Mouse (Mus musculus): ENCODE data around the gene Spata16. TPM values are rescaled to one million over a fixed set of nuclear protein-coding genes. Genes with fewer than 3 reads are reported as not detected.

The Spata16 gene
- polyA plus RNA-seq, 1 experiment from 2014 or later = not detected

DNA sequence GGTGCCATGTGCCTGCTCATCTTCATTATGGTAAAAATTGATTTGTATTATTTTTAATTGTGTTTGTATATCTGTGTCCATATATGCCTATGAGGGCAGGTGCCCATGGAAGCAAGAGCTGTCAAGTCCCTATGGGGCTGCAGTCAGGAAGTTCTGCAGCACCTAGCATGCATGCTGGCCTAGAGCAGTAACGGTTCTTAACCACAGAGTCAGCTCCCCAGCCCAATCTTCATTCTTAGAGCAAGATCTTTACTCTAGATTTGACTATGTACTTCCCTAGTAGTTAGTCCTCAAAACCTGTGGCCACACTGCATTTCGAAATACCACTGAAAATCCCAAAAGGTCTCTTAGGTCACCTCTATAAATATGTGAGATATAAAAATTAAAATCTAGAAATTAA is 113.1 kb downstream of the Spata16 start:
- no peak overlapping the region for H3K4me3 ChIP-seq
- H3K9ac ChIP-seq = no peak overlapping the region
- no peaks in the 10 kb centered on the region for H3K27me3 ChIP-seq
- no peaks in the 10 kb centered on the region for H3K36me3 ChIP-seq
- H3K4me2 ChIP-seq (replicated peaks) = no peak overlapping the region
- H3K9me3 ChIP-seq = no peaks in the 10 kb centered on the region
- H3K4me1 ChIP-seq = no peaks in the 10 kb centered on the region
- no peak overlapping the region for H3K27ac ChIP-seq
- ATAC-seq (ENCODE audit: insufficient number of reproducible peaks, insufficient read depth, low FRiP score, low TSS enrichment) = no peak
- 81% methylated on average over 2 of the region's 2 CpGs for WGBS

DNA sequence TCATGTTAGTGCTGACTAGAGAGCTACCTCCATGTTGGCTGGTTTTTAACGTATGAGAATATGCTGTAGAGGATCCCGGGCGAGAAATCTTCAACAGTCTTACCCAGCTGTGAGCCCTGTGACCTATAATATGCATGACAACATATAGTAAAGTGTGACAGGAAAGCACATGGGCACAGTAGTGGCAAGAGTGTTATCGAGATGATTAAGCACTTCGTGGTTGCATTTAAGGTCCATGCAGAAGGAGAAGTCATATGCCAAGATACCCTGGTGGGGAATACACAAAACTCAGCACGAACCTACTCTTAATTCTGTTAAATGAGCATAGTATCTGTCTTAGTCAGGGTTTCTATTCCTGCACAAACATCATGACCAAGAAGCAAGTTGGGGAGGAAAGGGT is 115.0 kb downstream of the Spata16 start:
- Histone ChIP-seq H3K4me2 (replicated peaks) (no peak overlapping the region), H3K9me3 (no peaks in the 10 kb centered on the region), H3K36me3 (no peaks in the 10 kb centered on the region), H3K4me3 (no peak overlapping the region), H3K27ac (no peak overlapping the region), H3K9ac (no peak overlapping the region), H3K27me3 (no peaks in the 10 kb centered on the region), H3K4me1 (no peaks in the 10 kb centered on the region)
- 87% methylated on average over 6 of the region's 6 CpGs for WGBS
- no peak for ATAC-seq (ENCODE audit: insufficient number of reproducible peaks, insufficient read depth, low FRiP score, low TSS enrichment)

DNA sequence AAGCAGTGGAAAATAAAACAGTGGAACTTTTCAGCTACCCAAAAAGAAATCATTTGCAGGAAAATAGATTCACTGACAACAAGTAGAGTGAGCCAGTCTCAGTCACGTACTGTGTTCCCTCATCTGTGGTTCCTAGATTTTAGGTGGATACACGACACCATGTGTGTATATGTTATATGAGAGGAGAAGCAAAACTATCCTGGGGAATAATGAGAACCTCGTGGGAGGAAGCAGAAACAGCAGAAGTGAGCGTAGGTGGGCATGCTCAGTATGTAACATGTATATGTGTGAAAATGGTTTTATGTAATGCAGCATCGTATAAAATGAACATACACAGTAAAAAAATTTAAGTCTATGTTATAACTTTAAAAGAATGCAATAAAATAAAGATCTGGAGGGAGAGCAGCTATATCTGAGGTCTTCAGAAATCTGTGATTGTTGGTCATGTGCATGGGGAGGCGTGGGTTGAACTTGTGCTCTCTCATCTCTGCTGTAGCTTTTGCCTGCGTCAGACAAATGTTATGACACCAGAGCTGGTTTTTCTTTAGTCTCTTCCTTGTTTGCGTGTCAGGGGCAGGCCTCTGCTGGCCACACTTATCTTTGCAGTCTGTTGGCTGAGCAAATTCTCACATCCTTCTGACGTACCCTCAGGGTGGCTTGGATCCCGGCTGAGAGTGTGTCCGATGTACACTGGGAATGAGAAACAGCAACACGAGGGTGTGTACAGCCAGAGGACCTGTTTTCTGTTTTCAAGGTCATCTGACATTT is 156.1 kb downstream of the Spata16 start:
- Histone ChIP-seq H3K27ac (no peak overlapping the region), H3K9ac (no peak overlapping the region), H3K36me3 (no peaks in the 10 kb centered on the region), H3K27me3 (no peaks in the 10 kb centered on the region), H3K4me1 (no peaks in the 10 kb centered on the region), H3K9me3 (no peaks in the 10 kb centered on the region), H3K4me2 (replicated peaks) (no peak overlapping the region), H3K4me3 (no peak overlapping the region)
- 46% methylated on average over 12 of the region's 12 CpGs for WGBS
- no peak for ATAC-seq (ENCODE audit: insufficient number of reproducible peaks, insufficient read depth, low FRiP score, low TSS enrichment)

DNA sequence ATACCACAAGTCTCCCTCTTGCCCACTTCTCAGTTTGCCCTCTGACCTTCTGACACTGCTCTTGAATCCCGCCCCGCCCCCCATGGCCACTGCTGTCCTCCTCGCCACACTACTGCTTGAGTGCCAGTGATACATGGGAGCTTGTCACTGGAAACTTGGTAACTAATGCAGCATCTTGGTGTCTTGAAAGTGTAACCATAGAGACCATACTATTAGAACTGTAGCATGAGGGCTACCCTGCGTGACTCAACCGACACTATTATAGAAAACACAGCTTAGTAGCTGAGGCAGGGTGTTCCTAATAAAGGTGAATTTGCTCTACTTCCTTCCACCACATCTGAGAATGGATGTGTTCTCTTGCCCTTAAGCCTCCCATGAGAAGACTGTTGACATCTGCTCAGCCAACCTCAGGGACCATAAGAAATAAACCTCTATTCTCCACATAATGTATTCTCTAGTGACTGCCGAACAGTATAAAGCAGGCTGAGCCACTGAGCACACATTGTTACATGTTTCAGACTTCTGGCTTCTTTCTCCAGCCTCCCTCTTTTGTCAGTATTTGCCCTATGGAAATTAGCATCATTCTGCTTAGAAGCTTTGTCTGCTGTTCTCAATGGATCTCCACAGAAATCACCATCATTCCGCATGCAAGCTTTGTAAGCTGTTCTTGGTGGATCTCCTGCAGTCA is 158.6 kb downstream of the Spata16 start:
- Histone ChIP-seq H3K27ac (no peak overlapping the region), H3K27me3 (no peaks in the 10 kb centered on the region), H3K9ac (no peak overlapping the region), H3K4me2 (replicated peaks) (no peak overlapping the region), H3K4me3 (no peak overlapping the region), H3K9me3 (no peaks in the 10 kb centered on the region), H3K4me1 (no peaks in the 10 kb centered on the region), H3K36me3 (no peaks in the 10 kb centered on the region)
- no peak for ATAC-seq (ENCODE audit: insufficient number of reproducible peaks, insufficient read depth, low FRiP score, low TSS enrichment)
- WGBS = 91% methylated on average over 7 of the region's 7 CpGs

DNA sequence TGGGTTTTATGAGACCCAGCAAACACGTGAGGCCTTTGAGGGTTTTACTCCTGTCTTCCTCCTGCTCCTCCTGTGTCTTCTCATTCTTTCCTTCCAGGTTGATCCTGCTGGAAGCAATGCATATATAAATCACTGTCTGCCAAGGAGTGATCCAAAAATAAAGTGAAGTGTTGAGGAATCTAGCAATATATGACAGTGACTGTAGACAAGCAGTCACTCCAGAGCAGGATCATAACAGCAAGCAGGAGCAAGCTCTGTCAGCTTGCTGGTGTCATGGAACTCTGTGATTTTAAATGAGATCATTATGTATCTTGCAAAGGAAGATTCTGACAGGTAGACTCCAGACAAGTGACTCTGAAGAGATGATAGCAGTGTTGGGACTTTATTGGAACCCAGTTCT is 159.5 kb downstream of the Spata16 start:
- H3K4me2 ChIP-seq (replicated peaks) = no peak overlapping the region
- H3K9me3 ChIP-seq = no peaks in the 10 kb centered on the region
- H3K27me3 ChIP-seq = no peaks in the 10 kb centered on the region
- no peak for ATAC-seq (ENCODE audit: insufficient number of reproducible peaks, insufficient read depth, low FRiP score, low TSS enrichment)
- H3K9ac ChIP-seq = no peak overlapping the region
- no peak overlapping the region for H3K4me3 ChIP-seq
- 82% methylated on average over 1 of the region's 1 CpGs for WGBS
- no peaks in the 10 kb centered on the region for H3K4me1 ChIP-seq
- H3K27ac ChIP-seq = no peak overlapping the region
- H3K36me3 ChIP-seq = no peaks in the 10 kb centered on the region

DNA sequence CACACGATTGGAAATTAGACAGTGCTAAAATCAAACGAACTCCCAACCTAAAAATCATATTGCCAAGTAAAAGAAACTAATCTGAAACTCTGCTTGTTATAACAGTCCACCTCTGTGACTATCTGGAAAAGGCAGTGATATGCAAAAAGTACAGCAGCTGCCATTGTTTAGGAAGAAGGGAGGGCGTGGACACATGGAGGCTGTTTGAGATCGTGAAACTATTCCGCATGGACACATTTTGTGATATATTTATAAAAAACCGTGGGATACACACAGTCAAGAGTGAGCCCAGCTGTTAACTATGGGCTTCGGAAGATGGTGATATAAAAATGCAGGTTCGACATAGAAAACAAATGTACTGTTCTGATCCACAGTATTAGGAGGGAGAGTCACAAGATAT is 176.9 kb downstream of the Spata16 start:
- no peak for ATAC-seq (ENCODE audit: insufficient number of reproducible peaks, insufficient read depth, low FRiP score, low TSS enrichment)
- Histone ChIP-seq H3K27me3 (no peaks in the 10 kb centered on the region), H3K36me3 (no peaks in the 10 kb centered on the region), H3K27ac (no peak overlapping the region), H3K4me1 (no peaks in the 10 kb centered on the region), H3K9me3 (no peaks in the 10 kb centered on the region), H3K4me2 (replicated peaks) (no peak overlapping the region), H3K9ac (no peak overlapping the region), H3K4me3 (no peak overlapping the region)
- 83% methylated on average over 8 of the region's 8 CpGs for WGBS

DNA sequence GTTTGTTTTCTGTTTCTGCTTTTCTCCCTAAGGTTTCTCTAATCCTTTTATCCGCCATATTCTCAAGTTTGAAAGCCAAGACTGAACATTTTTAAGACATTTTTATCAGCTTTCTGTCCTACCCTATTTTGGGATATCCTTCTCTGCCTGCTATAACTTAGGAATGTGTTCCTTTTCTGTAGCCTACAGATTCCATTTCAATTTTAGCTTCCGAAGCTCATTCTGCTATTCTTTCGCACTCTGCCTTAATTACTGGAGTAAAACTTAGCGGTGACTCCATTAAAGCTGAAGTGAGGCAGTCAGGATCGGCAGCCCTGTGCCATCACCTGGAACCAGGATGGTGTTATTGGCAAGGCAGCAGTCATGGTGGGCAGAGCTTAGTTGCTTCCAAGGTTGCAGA is 178.3 kb downstream of the Spata16 start:
- H3K27me3 ChIP-seq = no peaks in the 10 kb centered on the region
- ATAC-seq (ENCODE audit: insufficient number of reproducible peaks, insufficient read depth, low FRiP score, low TSS enrichment) = no peak
- no peaks in the 10 kb centered on the region for H3K36me3 ChIP-seq
- no peak overlapping the region for H3K4me2 ChIP-seq (replicated peaks)
- WGBS = 90% methylated on average over 5 of the region's 5 CpGs
- peaks cover 3% of the 10 kb centered on the region; the same call in 1 of the 2 replicates for H3K9me3 ChIP-seq
- H3K4me3 ChIP-seq = no peak overlapping the region
- H3K27ac ChIP-seq = no peak overlapping the region
- no peak overlapping the region for H3K9ac ChIP-seq
- no peaks in the 10 kb centered on the region for H3K4me1 ChIP-seq

DNA sequence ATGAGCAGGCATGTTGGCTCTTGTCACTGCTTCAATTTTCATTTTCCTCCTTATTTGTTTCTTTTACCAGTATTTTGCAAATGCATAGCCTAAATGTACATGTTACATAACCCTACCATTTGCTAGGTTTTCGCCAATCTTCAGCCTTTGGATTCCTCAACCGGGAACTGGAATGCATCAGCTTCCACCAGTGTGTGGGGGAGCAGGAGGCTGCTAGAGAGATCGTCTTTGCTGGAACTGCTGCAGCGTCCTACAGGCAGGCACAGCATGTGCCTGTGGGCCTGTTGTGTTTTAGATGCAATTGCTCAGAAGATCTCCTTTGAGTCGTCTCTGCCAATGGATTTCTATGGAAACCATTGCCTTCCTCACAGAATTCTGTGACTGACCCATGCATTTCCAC is 182.0 kb downstream of the Spata16 start:
- Histone ChIP-seq H3K4me2 (replicated peaks) (no peak overlapping the region), H3K9me3 (peaks cover 3% of the 10 kb centered on the region; the same call in 1 of the 2 replicates), H3K4me3 (no peak overlapping the region), H3K27ac (no peak overlapping the region), H3K9ac (no peak overlapping the region), H3K4me1 (no peaks in the 10 kb centered on the region), H3K27me3 (no peaks in the 10 kb centered on the region), H3K36me3 (no peaks in the 10 kb centered on the region)
- no peak for ATAC-seq (ENCODE audit: insufficient number of reproducible peaks, insufficient read depth, low FRiP score, low TSS enrichment)
- 52% methylated on average over 5 of the region's 5 CpGs for WGBS

DNA sequence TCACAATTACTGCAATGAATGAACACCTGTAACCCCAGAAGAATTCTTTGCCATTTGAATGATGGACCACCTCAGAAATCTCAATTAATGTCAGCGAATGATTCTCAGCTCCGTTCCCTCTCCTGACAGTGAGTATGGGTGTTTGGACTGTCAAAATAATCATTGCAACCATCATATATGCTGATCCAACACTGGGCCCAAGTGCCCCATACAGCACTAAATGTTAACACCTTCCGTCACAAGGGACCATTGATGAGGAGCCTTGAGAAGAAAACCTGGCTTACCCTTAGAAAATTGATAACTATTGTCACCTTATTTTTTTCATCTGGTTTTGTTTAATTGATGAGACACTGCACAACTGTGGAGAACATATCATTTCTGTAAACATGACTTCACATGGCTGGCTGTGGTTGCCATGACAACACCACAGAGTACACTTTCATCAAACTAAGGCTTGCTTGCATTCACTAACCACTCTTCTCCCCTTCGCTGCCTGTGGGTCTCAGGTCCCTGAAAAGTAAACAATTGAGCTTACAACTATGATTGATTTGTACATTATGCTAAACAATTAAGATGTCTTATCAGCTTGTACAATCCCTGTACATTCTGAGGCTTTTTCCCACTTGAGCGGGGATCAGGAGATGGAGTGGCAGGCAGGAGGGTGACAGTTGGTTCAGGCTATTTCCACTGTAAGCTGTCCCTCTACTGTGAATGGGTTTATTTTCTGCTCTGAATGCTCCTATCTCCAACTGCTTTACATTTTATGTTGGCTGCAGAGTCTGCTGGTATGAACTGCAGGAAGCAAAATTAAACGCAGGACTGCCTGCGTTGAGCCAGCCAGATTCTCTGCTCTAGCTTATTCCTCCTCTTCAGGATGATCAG is 189.8 kb downstream of the Spata16 start:
- Histone ChIP-seq H3K27ac (no peak overlapping the region), H3K36me3 (no peaks in the 10 kb centered on the region), H3K4me1 (no peaks in the 10 kb centered on the region), H3K9ac (no peak overlapping the region), H3K27me3 (no peaks in the 10 kb centered on the region), H3K4me3 (no peak overlapping the region), H3K9me3 (no peaks in the 10 kb centered on the region), H3K4me2 (replicated peaks) (no peak overlapping the region)
- no peak for ATAC-seq (ENCODE audit: insufficient number of reproducible peaks, insufficient read depth, low FRiP score, low TSS enrichment)
- 84% methylated on average over 7 of the region's 7 CpGs for WGBS

DNA sequence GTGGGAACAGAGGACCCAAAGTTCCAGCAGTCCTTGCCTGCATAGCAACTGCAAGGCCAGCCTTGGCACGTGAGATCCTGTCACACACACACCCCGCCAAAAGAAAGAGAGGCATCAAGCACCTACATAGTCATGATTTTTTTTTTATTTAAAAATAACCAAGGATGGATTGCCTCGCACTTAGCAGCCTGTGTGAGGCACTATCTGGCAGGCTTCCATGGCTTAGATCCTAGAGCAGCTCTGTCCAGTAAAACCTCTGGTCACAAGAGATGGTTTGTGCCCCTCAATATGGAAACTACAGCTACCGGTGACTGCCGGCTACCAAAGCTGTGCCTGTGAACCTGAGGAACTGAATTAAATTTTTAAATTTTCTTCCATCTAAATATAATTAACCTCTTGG is 195.5 kb downstream of the Spata16 start:
- H3K27ac ChIP-seq = no peak overlapping the region
- 92% methylated on average over 5 of the region's 5 CpGs for WGBS
- no peaks in the 10 kb centered on the region for H3K9me3 ChIP-seq
- H3K4me1 ChIP-seq = no peaks in the 10 kb centered on the region
- H3K36me3 ChIP-seq = no peaks in the 10 kb centered on the region
- no peak overlapping the region for H3K4me2 ChIP-seq (replicated peaks)
- no peaks in the 10 kb centered on the region for H3K27me3 ChIP-seq
- no peak for ATAC-seq (ENCODE audit: insufficient number of reproducible peaks, insufficient read depth, low FRiP score, low TSS enrichment)
- no peak overlapping the region for H3K9ac ChIP-seq
- no peak overlapping the region for H3K4me3 ChIP-seq

DNA sequence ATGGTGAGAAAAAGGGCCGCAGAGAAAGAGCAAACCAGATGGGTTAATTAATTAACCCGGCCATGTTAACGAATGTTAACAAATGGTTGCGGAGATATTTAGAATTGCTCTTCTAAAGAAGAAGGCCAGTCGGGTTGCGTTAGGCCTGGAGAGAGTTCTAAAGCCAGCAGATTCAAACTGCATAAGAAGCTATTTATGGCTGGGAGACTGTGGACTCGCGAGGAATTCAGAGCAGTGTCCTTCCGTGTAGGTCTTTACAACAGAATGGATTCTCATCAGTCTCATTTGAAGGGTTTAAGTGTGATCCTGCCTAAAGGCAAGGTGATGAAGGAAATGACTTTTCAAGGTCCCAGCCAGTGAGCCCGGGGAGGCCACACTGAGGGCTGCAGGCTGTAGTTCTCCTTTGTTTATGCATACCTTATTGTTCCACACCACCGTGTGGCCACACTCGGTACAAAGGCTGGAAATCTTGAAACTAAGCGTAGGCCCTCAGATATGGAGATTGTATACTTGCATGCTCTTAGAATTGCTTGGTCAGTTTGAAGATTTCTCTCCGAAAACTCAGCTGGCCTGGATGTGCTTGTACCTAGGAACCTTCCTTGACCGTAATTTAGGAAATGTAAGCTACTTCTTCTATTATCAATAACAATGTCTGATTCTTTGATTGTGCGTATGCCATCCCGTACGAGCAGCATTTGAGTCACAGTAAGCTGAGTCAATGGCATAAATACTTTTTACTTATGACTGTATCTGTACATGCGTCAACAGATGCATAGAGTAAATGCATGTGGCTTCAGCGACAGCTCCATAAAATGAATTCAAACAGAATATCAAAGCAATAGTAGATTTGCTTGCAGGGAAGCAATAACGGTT is 197.0 kb downstream of the Spata16 start:
- no peak for ATAC-seq (ENCODE audit: insufficient number of reproducible peaks, insufficient read depth, low FRiP score, low TSS enrichment)
- H3K36me3 ChIP-seq = no peaks in the 10 kb centered on the region
- no peaks in the 10 kb centered on the region for H3K4me1 ChIP-seq
- no peak overlapping the region for H3K4me2 ChIP-seq (replicated peaks)
- no peak overlapping the region for H3K4me3 ChIP-seq
- H3K27ac ChIP-seq = no peak overlapping the region
- WGBS = 72% methylated on average over 21 of the region's 21 CpGs
- no peak overlapping the region for H3K9ac ChIP-seq
- H3K9me3 ChIP-seq = no peaks in the 10 kb centered on the region
- no peaks in the 10 kb centered on the region for H3K27me3 ChIP-seq

Measured in embryonic facial prominence, embryonic 12.5 days (tissue).